Mouse (Mus musculus) midbrain, embryonic 16.5 days (tissue): ENCODE data around the gene Smad3. TPM values are rescaled to one million over a fixed set of nuclear protein-coding genes. Genes with fewer than 3 reads are reported as not detected.

Experiments used
- ATAC-seq: fragments of 200-750 bp; cut with Nextera tagmentation; 2 replicates; pipeline ENCODE4 v1.8.0; 2017; ENCODE audit warnings: moderate TSS enrichment
- H3K27ac ChIP-seq: fragments of 300-500 bp; sonication (generic); 2 replicates; pipeline ENCODE4 v1.5.1; 2014; ENCODE audit warnings: mild to moderate bottlenecking, low read length, mixed read lengths
- H3K27me3 ChIP-seq: fragments of 300-500 bp; sonication (generic); 2 replicates; pipeline ENCODE4 v1.6.1; 2014; ENCODE audit warnings: low read depth, low read length, mixed read lengths; ENCODE audit not compliant: control insufficient read depth, insufficient read depth
- H3K36me3 ChIP-seq: fragments of 300-500 bp; sonication (generic); 2 replicates; pipeline ENCODE4 v1.6.1; 2014; ENCODE audit warnings: mild to moderate bottlenecking, low read length, moderate library complexity, mixed read lengths; ENCODE audit not compliant: control insufficient read depth, insufficient read depth
- H3K4me1 ChIP-seq: fragments of 300-500 bp; sonication (generic); 2 replicates; pipeline ENCODE4 v1.6.1; 2014; ENCODE audit warnings: mild to moderate bottlenecking, low read length, mixed read lengths; ENCODE audit not compliant: control insufficient read depth, insufficient read depth
- H3K4me2 ChIP-seq: fragments of 300-500 bp; sonication (generic); 2 replicates; pipeline ENCODE4 v1.6.1; 2014; ENCODE audit warnings: mild to moderate bottlenecking, low read length, mixed read lengths
- H3K4me3 ChIP-seq: fragments of 300-500 bp; sonication (generic); 2 replicates; pipeline ENCODE4 v1.5.1; 2014; ENCODE audit warnings: low read depth, mild to moderate bottlenecking, low read length, moderate library complexity, mixed read lengths
- H3K9ac ChIP-seq: fragments of 300-500 bp; sonication (generic); 2 replicates; pipeline ENCODE4 v1.6.1; 2014; ENCODE audit warnings: low read depth, low read length, mixed read lengths
- H3K9me3 ChIP-seq: fragments of 300-500 bp; sonication (generic); replicated peaks from 2 replicates; pipeline ENCODE4 v1.6.1; 2014; ENCODE audit warnings: mild to moderate bottlenecking, low read length, mixed read lengths; ENCODE audit not compliant: control insufficient read depth, poor library complexity, severe bottlenecking
- WGBS: fragments of 180-500 bp; shearing (Covaris S2); extraction: QIAGEN DNeasy Blood & Tissue Kit; methylation state at CpG from one replicate; pipeline ENCODE4 v1.1.7; 2014; 5-methylcytosine and 5-hydroxymethylcytosine counted together
- polyA plus RNA-seq: library from polyadenylated mRNA; unstranded; fragments of >200 nt; fragmentation: Nextera tagmentation; extraction: Ambion mirVana; gene quantifications from 2 replicates; pipeline ENCODE4 v1.2.1, GENCODE M21; 2015

Gene Smad3
- polyA plus RNA-seq, 1 experiment from 2014 or later, result 5.7 TPM

- 91% methylated on average over 10 of the region's 10 CpGs for WGBS
- no peak overlapping the region for H3K27ac ChIP-seq
- H3K27me3 ChIP-seq, result no peaks in the 10 kb centered on the region
- no peak overlapping the region for H3K4me2 ChIP-seq
- H3K9me3 ChIP-seq, result no peaks in the 10 kb centered on the region
- H3K36me3 ChIP-seq, result no peaks in the 10 kb centered on the region
- H3K9ac ChIP-seq, result no peak overlapping the region
- no peaks in the 10 kb centered on the region for H3K4me1 ChIP-seq
- ATAC-seq, result no peak
- H3K4me3 ChIP-seq, result no peak overlapping the region
These were observed 83.2 kb downstream of the Smad3 start for GRCm38 (mm10) chr9:63674613-63675012.

GRCm38 (mm10) chr9:63673494-63673805 lies 84.3 kb downstream of the Smad3 start:
- Histone ChIP-seq H3K9me3 (no peaks in the 10 kb centered on the region), H3K4me3 (no peak overlapping the region), H3K27ac (no peak overlapping the region), H3K4me1 (peaks cover 2% of the 10 kb centered on the region; the same call in 1 of the 2 replicates), H3K9ac (no peak overlapping the region), H3K36me3 (no peaks in the 10 kb centered on the region), H3K4me2 (no peak overlapping the region), H3K27me3 (no peaks in the 10 kb centered on the region)
- ATAC-seq, result no peak
- WGBS, result 89% methylated on average over 3 of the region's 3 CpGs

GRCm38 (mm10) chr9:63672797-63673493 lies 84.8 kb downstream of the Smad3 start:
- H3K4me2 ChIP-seq, result no peak overlapping the region
- no peak overlapping the region for H3K9ac ChIP-seq
- peaks cover 2% of the 10 kb centered on the region for H3K4me1 ChIP-seq
- H3K27me3 ChIP-seq, result no peaks in the 10 kb centered on the region
- H3K4me3 ChIP-seq, result no peak overlapping the region
- no peaks in the 10 kb centered on the region for H3K9me3 ChIP-seq
- H3K27ac ChIP-seq, result no peak overlapping the region
- ATAC-seq, result no peak
- H3K36me3 ChIP-seq, result no peaks in the 10 kb centered on the region
- WGBS, result 68% methylated on average over 8 of the region's 8 CpGs

- no peak overlapping the region for H3K4me2 ChIP-seq
- ATAC-seq, result no peak
- H3K9me3 ChIP-seq, result no peaks in the 10 kb centered on the region
- H3K9ac ChIP-seq, result no peak overlapping the region
- no peaks in the 10 kb centered on the region for H3K36me3 ChIP-seq
- no peak overlapping the region for H3K27ac ChIP-seq
- WGBS, result 94% methylated on average over 7 of the region's 7 CpGs
- H3K4me3 ChIP-seq, result no peak overlapping the region
- no peaks in the 10 kb centered on the region for H3K27me3 ChIP-seq
- H3K4me1 ChIP-seq, result peaks cover 9% of the 10 kb centered on the region
These were observed 88.0 kb downstream of the Smad3 start for GRCm38 (mm10) chr9:63669816-63670215.

GRCm38 (mm10) chr9:63668621-63669020 lies 89.2 kb downstream of the Smad3 start:
- Histone ChIP-seq H3K9ac (no peak overlapping the region), H3K36me3 (no peaks in the 10 kb centered on the region), H3K27ac (no peak overlapping the region), H3K4me1 (peaks cover 12% of the 10 kb centered on the region), H3K9me3 (no peaks in the 10 kb centered on the region), H3K4me3 (no peak overlapping the region), H3K4me2 (no peak overlapping the region), H3K27me3 (no peaks in the 10 kb centered on the region)
- no peak for ATAC-seq
- 70% methylated on average over 1 of the region's 1 CpGs for WGBS

GRCm38 (mm10) chr9:63667373-63667724 lies 90.4 kb downstream of the Smad3 start:
- no peaks in the 10 kb centered on the region for H3K9me3 ChIP-seq
- WGBS, result 81% methylated on average over 8 of the region's 8 CpGs
- H3K4me1 ChIP-seq, result peaks cover 12% of the 10 kb centered on the region
- no peak overlapping the region for H3K4me3 ChIP-seq
- H3K27ac ChIP-seq, result no peak overlapping the region
- no peak overlapping the region for H3K4me2 ChIP-seq
- no peaks in the 10 kb centered on the region for H3K27me3 ChIP-seq
- ATAC-seq, result no peak
- H3K9ac ChIP-seq, result no peak overlapping the region
- H3K36me3 ChIP-seq, result no peaks in the 10 kb centered on the region

- Histone ChIP-seq H3K36me3 (no peaks in the 10 kb centered on the region), H3K27ac (no peak overlapping the region), H3K4me3 (no peak overlapping the region), H3K9ac (no peak overlapping the region), H3K27me3 (no peaks in the 10 kb centered on the region), H3K4me1 (peaks cover 12% of the 10 kb centered on the region), H3K9me3 (no peaks in the 10 kb centered on the region), H3K4me2 (no peak overlapping the region)
- ATAC-seq, result peak; percentile 25; the same call in 1 of the 2 replicates
- 67% methylated on average over 18 of the region's 18 CpGs for WGBS
These were observed 91.0 kb downstream of the Smad3 start for GRCm38 (mm10) chr9:63666612-63667372.

GRCm38 (mm10) chr9:63664792-63665646 lies 92.8 kb downstream of the Smad3 start:
- Histone ChIP-seq H3K9me3 (no peaks in the 10 kb centered on the region), H3K27ac (no peak overlapping the region), H3K27me3 (no peaks in the 10 kb centered on the region), H3K36me3 (no peaks in the 10 kb centered on the region), H3K4me2 (no peak overlapping the region), H3K4me3 (no peak overlapping the region), H3K4me1 (peaks cover 12% of the 10 kb centered on the region), H3K9ac (no peak overlapping the region)
- no peak for ATAC-seq
- WGBS, result 34% methylated on average over 13 of the region's 13 CpGs
